Mouse (Mus musculus) liver, embryonic 14.5 days (tissue): ENCODE measurements around the gene Lmntd1. TPM values are rescaled to one million over a fixed set of nuclear protein-coding genes. Genes with fewer than 3 reads are reported as not detected.

Experiments
- ATAC-seq: fragments of 200-750 bp; cut with Nextera tagmentation; 2 replicates; pipeline ENCODE4 v1.8.0; 2017; ENCODE audit warnings: moderate number of reproducible peaks, mild to moderate bottlenecking, moderate library complexity; ENCODE audit not compliant: insufficient read depth
- DNase-seq, 3 experiments: peaks; one replicate each; pipeline ENCODE4 v3.0.0-alpha.2; 2012 to 2013; ENCODE audit warnings: low read depth in 3 of 3, low spot score in 3 of 3
- H3K27ac ChIP-seq: fragments of 300-500 bp; sonication (generic); 2 replicates; pipeline ENCODE4 v1.5.1; 2014; ENCODE audit warnings: moderate library complexity, mild to moderate bottlenecking, control low read depth, inconsistent platforms
- H3K27me3 ChIP-seq: fragments of 300-500 bp; sonication (generic); 2 replicates; pipeline ENCODE4 v1.6.1; 2014; ENCODE audit warnings: mild to moderate bottlenecking, low read length, moderate library complexity; ENCODE audit not compliant: control insufficient read depth, insufficient read depth
- H3K36me3 ChIP-seq: fragments of 300-500 bp; sonication (generic); replicated peaks from 2 replicates; pipeline ENCODE4 v1.6.1; 2014; ENCODE audit warnings: low read depth; ENCODE audit not compliant: control insufficient read depth, insufficient read depth
- H3K4me1 ChIP-seq, 2 experiments: fragments of 200-500 bp in 1 of 2; fragments of 300-500 bp in 1 of 2; sonication (generic) in 1 of 2; replicated peaks; 2 replicates each; pipeline ENCODE4 v1.6.1; 2012 to 2014; ENCODE audit warnings: antibody characterized with exemption in 1 of 2, inconsistent platforms in 1 of 2, low read length in 1 of 2; ENCODE audit not compliant: control insufficient read depth in 2 of 2, insufficient read depth in 2 of 2
- H3K4me2 ChIP-seq: fragments of 300-500 bp; sonication (generic); 2 replicates; pipeline ENCODE4 v1.6.1; 2014; ENCODE audit warnings: low read depth, mild to moderate bottlenecking, control low read depth, moderate library complexity
- H3K4me3 ChIP-seq, 2 experiments: fragments of 200-500 bp in 1 of 2; fragments of 300-500 bp in 1 of 2; sonication (generic) in 1 of 2; 2 replicates each; pipeline ENCODE4 v1.5.1; 2012 to 2014; ENCODE audit warnings: low read depth in 2 of 2, low read length in 2 of 2, mild to moderate bottlenecking in 2 of 2, control low read depth in 1 of 2, inconsistent platforms in 1 of 2, moderate library complexity in 1 of 2; ENCODE audit not compliant: insufficient read depth in 1 of 2
- H3K9ac ChIP-seq: fragments of 300-500 bp; sonication (generic); replicated peaks from 2 replicates; pipeline ENCODE4 v1.6.1; 2014; ENCODE audit warnings: mild to moderate bottlenecking, control low read depth, moderate library complexity
- H3K9me3 ChIP-seq: fragments of 300-500 bp; sonication (generic); 2 replicates; pipeline ENCODE4 v1.6.1; 2016; ENCODE audit warnings: low read length, mixed read lengths; ENCODE audit not compliant: control insufficient read depth
- CTCF ChIP-seq: IDR thresholded peaks from 2 replicates; pipeline ENCODE4 v1.5.1; 2016; ENCODE audit warnings: antibody characterized with exemption, low read depth, control low read depth
- EP300 ChIP-seq: IDR thresholded peaks from 2 replicates; pipeline ENCODE4 v1.6.1; 2016; ENCODE audit warnings: antibody characterized with exemption, low read depth
- WGBS: fragments of 180-500 bp; shearing (Covaris S2); extraction: QIAGEN DNeasy Blood & Tissue Kit; methylation state at CpG from one replicate; pipeline ENCODE4 v1.1.7; 2014; ENCODE audit not compliant: insufficient replicate concordance; 5-methylcytosine and 5-hydroxymethylcytosine counted together
- polyA plus RNA-seq, 2 experiments: library from polyadenylated mRNA; depleted of rRNA in 1 of 2; stranded (reverse) in 1 of 2; unstranded in 1 of 2; fragments of >200 nt; fragmentation: Nextera tagmentation in 1 of 2; extraction: Ambion mirVana in 1 of 2; gene quantifications; 2 replicates each; pipeline versions ENCODE4 v1.2.1 to v1.2.3; 2012 to 2014

Gene Lmntd1
- polyA plus RNA-seq, 2 experiments, result 0.02 TPM; not detected in 1

DNA sequence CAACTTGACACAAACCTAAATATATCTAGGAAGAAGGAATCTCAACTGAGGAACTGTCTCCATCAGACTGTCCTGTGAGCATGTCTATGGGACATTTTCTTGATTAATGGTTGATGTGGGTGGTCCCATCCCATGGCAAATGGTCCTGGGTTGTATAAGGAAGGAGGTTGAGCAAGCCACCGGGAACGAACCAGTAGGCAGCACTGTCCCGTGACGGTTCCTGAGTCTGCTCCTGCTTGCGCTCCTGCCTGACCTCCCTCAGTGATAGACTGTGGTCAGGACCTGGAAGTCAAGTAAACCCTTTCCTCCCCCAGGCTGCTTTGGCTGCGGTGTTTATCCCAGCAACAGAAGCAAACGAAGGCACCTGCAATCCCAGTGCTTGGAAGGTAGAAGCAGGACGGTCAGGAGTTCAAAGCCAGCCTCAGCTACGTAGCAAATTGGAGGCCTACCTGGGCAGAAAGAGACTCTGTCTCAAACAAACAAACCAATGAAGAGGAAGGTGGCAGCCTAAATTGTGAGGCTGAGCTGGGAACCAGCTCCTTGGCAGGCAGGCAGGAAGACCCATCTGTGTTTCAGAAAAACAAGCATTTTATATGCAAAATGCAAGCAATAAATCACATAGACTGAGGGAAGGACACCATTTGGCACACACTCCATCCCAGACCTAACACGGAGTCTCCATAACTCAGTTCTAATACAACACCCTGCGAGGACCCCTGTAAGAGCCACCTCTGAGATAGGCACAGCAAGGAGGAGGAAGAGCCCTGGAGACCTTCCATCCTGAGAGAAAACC lies 23.4 kb downstream of the Lmntd1 start:
- no peak overlapping the region for H3K9ac ChIP-seq
- no peaks in the 10 kb centered on the region for H3K4me1 ChIP-seq
- 70% methylated on average over 11 of the region's 11 CpGs for WGBS
- H3K27ac ChIP-seq, result no peak overlapping the region
- ATAC-seq (no peak), DNase-seq (no peak)
- TF ChIP-seq CTCF (no peak), EP300 (no peak)
- no peaks in the 10 kb centered on the region for H3K9me3 ChIP-seq
- no peak overlapping the region for H3K4me2 ChIP-seq
- H3K36me3 ChIP-seq, result no peaks in the 10 kb centered on the region
- H3K4me3 ChIP-seq, result no peak overlapping the region
- no peaks in the 10 kb centered on the region for H3K27me3 ChIP-seq

DNA sequence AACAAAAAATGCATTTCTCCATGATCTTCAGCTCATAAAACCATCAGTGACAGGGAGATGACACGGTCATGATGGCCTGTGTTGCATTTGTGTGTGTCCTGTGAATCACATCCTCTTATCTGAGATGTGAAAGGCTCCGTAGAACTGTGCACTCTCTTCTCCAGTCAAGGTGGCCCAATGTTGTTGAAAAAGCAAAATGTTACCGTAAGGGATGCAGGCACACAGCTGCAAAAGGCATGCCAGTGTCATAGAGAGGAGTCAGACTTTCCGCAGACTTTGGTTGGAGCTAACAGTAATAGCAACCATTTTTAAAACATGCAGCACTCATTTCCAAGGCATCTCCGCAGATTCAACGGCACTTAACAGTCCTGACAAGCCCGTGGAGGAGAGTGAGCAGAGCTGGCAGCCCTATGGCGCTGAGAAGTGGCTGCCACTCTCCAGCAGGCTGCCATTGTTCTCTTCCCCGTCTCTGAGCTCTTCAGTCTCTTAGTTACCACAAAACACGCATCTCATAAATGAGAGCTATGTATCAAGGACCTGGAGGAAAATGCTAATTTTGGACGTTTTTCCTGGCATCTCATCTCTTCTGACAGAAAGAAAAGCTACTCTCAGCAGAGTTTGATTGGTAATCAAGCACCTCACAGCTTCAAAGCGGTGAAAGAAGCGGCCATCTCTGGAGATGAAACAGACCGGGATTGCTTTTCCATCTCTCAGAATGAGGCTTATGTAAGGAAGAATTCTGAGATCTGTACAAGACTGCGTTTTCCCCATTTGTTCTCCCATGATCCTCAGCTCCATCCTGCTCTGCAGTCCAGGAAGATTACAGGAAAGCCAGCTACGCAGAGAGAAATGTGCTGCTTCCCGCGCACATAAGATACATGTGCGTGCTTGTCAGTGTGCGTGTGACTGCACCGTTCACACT lies 28.8 kb downstream of the Lmntd1 start:
- Histone ChIP-seq H3K4me2 (no peak overlapping the region), H3K9me3 (no peaks in the 10 kb centered on the region), H3K36me3 (no peaks in the 10 kb centered on the region), H3K4me1 (peaks cover 0 to 3% of the 10 kb centered on the region in 2 experiments; a peak in 1 of 4 replicates), H3K4me3 (no peak overlapping the region), H3K27me3 (no peaks in the 10 kb centered on the region), H3K9ac (no peak overlapping the region), H3K27ac (no peak overlapping the region)
- WGBS, result 66% methylated on average over 21 of the region's 21 CpGs
- DNase-seq (no peak), ATAC-seq (no peak)
- TF ChIP-seq CTCF, result no peak
- TF ChIP-seq EP300, result no peak

DNA sequence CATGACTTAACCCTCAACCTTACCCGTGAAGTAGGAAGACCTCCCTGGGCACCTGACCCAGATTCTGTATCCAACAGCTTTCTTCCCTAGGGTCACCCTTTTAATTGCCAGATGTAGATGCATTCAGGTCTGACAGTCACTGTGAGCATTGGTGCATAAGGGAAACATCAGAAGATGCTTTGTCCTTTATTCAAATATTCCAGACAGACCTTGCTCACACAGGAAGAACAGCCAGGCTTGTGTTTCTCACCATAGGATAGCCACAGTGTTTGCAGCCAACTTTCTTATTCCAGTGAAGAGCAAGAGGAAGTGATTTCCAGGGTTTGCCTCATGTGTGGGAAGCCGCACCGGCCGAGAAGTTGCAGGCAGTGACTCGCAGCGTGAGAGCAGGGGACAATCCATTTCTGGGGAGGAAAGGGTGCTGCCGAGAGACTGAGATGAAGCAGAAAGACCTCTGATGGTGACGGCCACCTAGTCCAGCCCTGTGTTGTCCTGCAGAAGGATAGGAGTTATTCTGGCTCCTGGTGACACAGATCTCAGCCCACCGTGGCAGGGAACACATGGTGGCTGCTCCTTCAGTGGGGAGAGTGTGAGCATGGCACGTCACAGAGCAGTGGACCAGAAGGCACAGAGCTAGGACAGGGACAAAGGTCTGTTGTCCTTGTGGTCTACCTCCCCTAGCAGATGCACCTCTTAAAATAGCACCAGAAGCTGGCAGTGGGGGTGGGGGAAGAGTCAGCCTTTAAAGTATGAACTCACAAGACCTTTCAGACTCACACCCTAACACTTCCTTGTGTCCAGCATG lies 32.6 kb downstream of the Lmntd1 start:
- no peak for ATAC-seq
- no peak overlapping the region for H3K4me2 ChIP-seq
- TF ChIP-seq EP300 (no peak), CTCF (no peak)

DNA sequence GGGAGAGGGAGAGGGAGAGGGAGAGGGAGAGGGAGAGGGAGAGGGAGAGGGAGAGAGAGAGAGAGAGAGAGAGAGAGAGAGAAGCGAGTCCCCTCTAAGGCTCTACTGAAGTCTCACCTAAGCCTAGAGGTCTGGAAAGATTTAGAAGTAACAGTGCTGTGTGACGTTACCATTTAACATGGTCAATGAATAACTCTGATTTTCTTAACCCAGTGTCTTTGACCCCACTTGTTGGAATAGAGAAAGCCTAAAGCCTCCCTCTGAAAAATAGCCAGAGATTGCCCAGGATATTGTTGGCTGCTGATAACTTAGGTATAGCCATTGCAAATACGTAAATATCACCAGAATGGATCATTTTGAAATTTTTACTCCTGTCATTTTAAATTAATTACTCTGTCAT lies 34.4 kb downstream of the Lmntd1 start:
- Histone ChIP-seq H3K9me3 (no peaks in the 10 kb centered on the region), H3K36me3 (no peaks in the 10 kb centered on the region), H3K4me3 (no peak overlapping the region), H3K27me3 (no peaks in the 10 kb centered on the region), H3K27ac (no peak overlapping the region), H3K4me2 (no peak overlapping the region), H3K4me1 (peaks cover 0 to 3% of the 10 kb centered on the region in 2 experiments; a peak in 1 of 4 replicates), H3K9ac (no peak overlapping the region)
- no peak for ATAC-seq
- no peak for DNase-seq
- TF ChIP-seq CTCF (no peak), EP300 (no peak)
- WGBS, result 50% methylated on average over 3 of the region's 3 CpGs

More for the DNA sequence above, 32.6 kb downstream of the Lmntd1 start:
- no peak overlapping the region for H3K27ac ChIP-seq
- 42% methylated on average over 10 of the region's 10 CpGs for WGBS
- H3K9me3 ChIP-seq, result no peaks in the 10 kb centered on the region
- peaks cover 0 to 3% of the 10 kb centered on the region in 2 experiments; a peak in 1 of 4 replicates for H3K4me1 ChIP-seq
- no peak overlapping the region for H3K9ac ChIP-seq
- no peaks in the 10 kb centered on the region for H3K27me3 ChIP-seq
- H3K4me3 ChIP-seq, result no peak overlapping the region
- no peaks in the 10 kb centered on the region for H3K36me3 ChIP-seq
- DNase-seq, result no peak
